Mouse (Mus musculus): Measurements from ENCODE around the gene Mtap. TPM values are rescaled to one million over a fixed set of nuclear protein-coding genes. Genes with fewer than 3 reads are reported as not detected.

Mtap gene
- polyA plus RNA-seq (2011; ENCODE audit: insufficient read depth, insufficient read length, low read depth, missing spikeins): 66.0 and 70.6 TPM in 2 replicates

DNA sequence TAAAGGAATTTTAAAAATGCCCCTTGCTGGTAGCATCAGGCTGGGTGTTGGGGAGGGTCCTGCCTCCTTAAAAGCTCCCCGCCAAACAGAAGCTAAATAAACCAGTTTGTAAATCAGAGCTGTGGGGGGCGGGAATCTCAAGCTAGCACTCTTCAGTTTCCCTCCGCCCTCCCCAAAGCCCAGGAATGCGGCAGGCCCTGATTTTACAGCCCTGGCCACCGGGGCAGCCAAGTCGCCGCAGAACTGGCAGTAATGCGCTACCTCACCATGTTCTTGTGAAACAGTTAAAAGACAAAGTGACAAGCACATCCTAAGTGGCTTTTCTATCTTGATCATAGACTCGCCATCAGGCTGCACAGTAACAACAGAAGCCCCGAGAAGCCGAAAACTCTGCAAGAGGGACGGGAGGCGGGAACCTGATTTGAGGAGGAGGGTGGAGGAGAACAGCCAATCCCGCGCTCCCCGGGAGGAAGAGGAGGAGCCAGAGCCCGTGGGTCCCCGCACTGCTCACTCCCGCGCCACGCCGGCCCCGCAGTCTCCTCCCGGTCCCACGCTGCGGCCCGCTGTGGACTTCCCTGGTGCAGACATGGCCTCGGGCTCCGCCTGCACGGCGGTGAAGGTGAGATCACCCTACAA lies at the start of gene Mtap:
TSS of gene Mtap (plus strand) at position 217 of the 636 bp plus-strand sequence.
- no peaks in the 10 kb centered on the region for H3K4me1 ChIP-seq (ENCODE audit: control insufficient read depth, insufficient read depth, low read length)
- no peak for TF ChIP-seq CTCF (IDR thresholded peaks at IDR 0.05; ENCODE audit: low read depth, low read length)
- TF ChIP-seq POLR2A (IDR thresholded peaks at IDR 0.05; ENCODE audit: insufficient read depth, low read length): peak; percentile 70
- no peaks in the 10 kb centered on the region for H3K27me3 ChIP-seq (ENCODE audit: control insufficient read depth, insufficient read depth, low read length, poor library complexity, severe bottlenecking)
- H3K36me3 ChIP-seq (ENCODE audit: control insufficient read depth, insufficient read depth, low read length, poor library complexity, severe bottlenecking): no peaks in the 10 kb centered on the region; the same call in 1 of the 2 replicates
- peak within 1 kb of the TSS; percentile 79 for H3K9ac ChIP-seq (ENCODE audit: low read depth, poor library complexity, severe bottlenecking)
- H3K9me3 ChIP-seq (replicated peaks; ENCODE audit: control insufficient read depth, insufficient read depth, low read length, poor library complexity, severe bottlenecking): no peaks in the 10 kb centered on the region
- peak within 1 kb of the TSS; percentile 92 for H3K4me3 ChIP-seq (ENCODE audit: low read depth, low read length)
- H3K27ac ChIP-seq (ENCODE audit: insufficient read depth, low read length): peak within 1 kb of the TSS; percentile 55

DNA sequence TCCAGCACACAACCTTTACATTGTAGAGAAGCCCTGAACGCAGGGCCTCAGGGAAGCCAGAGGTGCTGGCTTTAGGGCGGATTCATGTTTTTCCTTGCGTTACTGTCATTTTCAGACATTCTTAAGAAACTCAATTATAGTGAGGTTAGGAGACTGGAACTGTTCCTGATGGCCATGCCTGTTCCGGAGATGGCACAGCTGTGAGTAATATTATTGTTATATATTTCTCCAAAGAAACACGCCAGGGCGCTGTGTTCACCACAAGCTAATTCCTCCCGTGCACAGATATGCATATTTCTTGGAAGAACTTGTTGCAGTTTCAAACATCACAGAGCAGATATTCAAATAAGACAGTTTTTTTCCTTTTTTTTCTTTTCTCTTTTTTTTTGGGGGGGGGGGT lies 47.8 kb upstream of the Mtap start:
- H3K9ac ChIP-seq (ENCODE audit: low read depth, poor library complexity, severe bottlenecking): no peak overlapping the region
- H3K4me3 ChIP-seq (ENCODE audit: low read depth, low read length): no peak overlapping the region
- H3K9me3 ChIP-seq (replicated peaks; ENCODE audit: control insufficient read depth, insufficient read depth, low read length, poor library complexity, severe bottlenecking): no peaks in the 10 kb centered on the region
- no peaks in the 10 kb centered on the region for H3K4me1 ChIP-seq (ENCODE audit: control insufficient read depth, insufficient read depth, low read length)
- TF ChIP-seq CTCF (IDR thresholded peaks at IDR 0.05; ENCODE audit: low read depth, low read length) (no peak), POLR2A (IDR thresholded peaks at IDR 0.05; ENCODE audit: insufficient read depth, low read length) (no peak), EP300 (IDR thresholded peaks at IDR 0.05; ENCODE audit: insufficient read depth, low read depth, low read length) (no peak)
- no peaks in the 10 kb centered on the region; the same call in 1 of the 2 replicates for H3K27me3 ChIP-seq (ENCODE audit: control insufficient read depth, insufficient read depth, low read length, poor library complexity, severe bottlenecking)
- H3K27ac ChIP-seq (ENCODE audit: insufficient read depth, low read length): no peak overlapping the region
- H3K36me3 ChIP-seq (ENCODE audit: control insufficient read depth, insufficient read depth, low read length, poor library complexity, severe bottlenecking): no peaks in the 10 kb centered on the region

DNA sequence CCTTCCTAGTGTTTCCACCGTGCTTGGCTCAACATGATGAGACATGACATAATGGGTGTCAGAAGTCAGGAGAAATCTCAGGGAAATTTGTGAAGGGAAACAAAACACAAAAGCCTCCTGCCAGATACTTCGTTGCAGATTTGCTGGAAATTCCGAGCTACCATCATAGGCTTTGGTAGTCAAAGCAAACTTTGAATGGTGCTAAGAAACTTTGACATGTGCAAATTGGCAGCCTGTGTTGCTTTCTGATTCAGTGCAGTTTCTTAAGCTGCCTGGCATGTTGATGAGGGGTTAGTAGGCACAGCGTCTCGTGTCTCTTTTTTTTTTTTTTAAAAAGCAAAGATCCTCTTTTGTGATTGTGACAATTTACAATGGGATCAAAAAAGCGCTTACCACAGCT lies 46.7 kb upstream of the Mtap start:
- no peak overlapping the region for H3K4me3 ChIP-seq (ENCODE audit: low read depth, low read length)
- no peak overlapping the region for H3K27ac ChIP-seq (ENCODE audit: insufficient read depth, low read length)
- no peaks in the 10 kb centered on the region for H3K9me3 ChIP-seq (replicated peaks; ENCODE audit: control insufficient read depth, insufficient read depth, low read length, poor library complexity, severe bottlenecking)
- H3K36me3 ChIP-seq (ENCODE audit: control insufficient read depth, insufficient read depth, low read length, poor library complexity, severe bottlenecking): no peaks in the 10 kb centered on the region
- no peak overlapping the region for H3K9ac ChIP-seq (ENCODE audit: low read depth, poor library complexity, severe bottlenecking)
- TF ChIP-seq POLR2A (IDR thresholded peaks at IDR 0.05; ENCODE audit: insufficient read depth, low read length): no peak
- TF ChIP-seq EP300 (IDR thresholded peaks at IDR 0.05; ENCODE audit: insufficient read depth, low read depth, low read length): no peak
- TF ChIP-seq CTCF (IDR thresholded peaks at IDR 0.05; ENCODE audit: low read depth, low read length): no peak
- H3K27me3 ChIP-seq (ENCODE audit: control insufficient read depth, insufficient read depth, low read length, poor library complexity, severe bottlenecking): no peaks in the 10 kb centered on the region
- no peaks in the 10 kb centered on the region for H3K4me1 ChIP-seq (ENCODE audit: control insufficient read depth, insufficient read depth, low read length)

DNA sequence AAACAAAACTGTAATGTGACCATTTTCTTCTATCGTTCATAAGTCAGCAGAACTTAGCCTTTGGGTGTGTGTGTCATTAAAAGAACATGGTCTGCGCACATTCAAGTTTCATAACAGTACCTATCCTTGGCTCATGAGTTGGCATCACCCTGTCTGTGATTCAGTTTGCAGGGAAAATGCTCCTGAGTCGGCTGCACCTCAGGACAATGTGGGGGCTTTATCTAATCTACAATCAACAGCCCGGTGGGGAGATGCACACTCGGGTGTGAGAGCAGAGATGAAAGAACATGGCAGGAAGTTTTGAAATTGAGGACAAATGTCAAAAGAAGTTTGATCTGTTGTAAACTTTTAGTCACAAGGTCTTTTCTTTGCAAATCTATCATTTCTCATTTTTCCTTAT lies 44.8 kb upstream of the Mtap start:
- no peaks in the 10 kb centered on the region for H3K27me3 ChIP-seq (ENCODE audit: control insufficient read depth, insufficient read depth, low read length, poor library complexity, severe bottlenecking)
- H3K4me1 ChIP-seq (ENCODE audit: control insufficient read depth, insufficient read depth, low read length): no peaks in the 10 kb centered on the region
- no peak overlapping the region for H3K9ac ChIP-seq (ENCODE audit: low read depth, poor library complexity, severe bottlenecking)
- no peaks in the 10 kb centered on the region for H3K36me3 ChIP-seq (ENCODE audit: control insufficient read depth, insufficient read depth, low read length, poor library complexity, severe bottlenecking)
- TF ChIP-seq CTCF (IDR thresholded peaks at IDR 0.05; ENCODE audit: low read depth, low read length) (no peak), POLR2A (IDR thresholded peaks at IDR 0.05; ENCODE audit: insufficient read depth, low read length) (no peak), EP300 (IDR thresholded peaks at IDR 0.05; ENCODE audit: insufficient read depth, low read depth, low read length) (no peak)
- H3K27ac ChIP-seq (ENCODE audit: insufficient read depth, low read length): no peak overlapping the region
- H3K4me3 ChIP-seq (ENCODE audit: low read depth, low read length): no peak overlapping the region
- no peaks in the 10 kb centered on the region for H3K9me3 ChIP-seq (replicated peaks; ENCODE audit: control insufficient read depth, insufficient read depth, low read length, poor library complexity, severe bottlenecking)

DNA sequence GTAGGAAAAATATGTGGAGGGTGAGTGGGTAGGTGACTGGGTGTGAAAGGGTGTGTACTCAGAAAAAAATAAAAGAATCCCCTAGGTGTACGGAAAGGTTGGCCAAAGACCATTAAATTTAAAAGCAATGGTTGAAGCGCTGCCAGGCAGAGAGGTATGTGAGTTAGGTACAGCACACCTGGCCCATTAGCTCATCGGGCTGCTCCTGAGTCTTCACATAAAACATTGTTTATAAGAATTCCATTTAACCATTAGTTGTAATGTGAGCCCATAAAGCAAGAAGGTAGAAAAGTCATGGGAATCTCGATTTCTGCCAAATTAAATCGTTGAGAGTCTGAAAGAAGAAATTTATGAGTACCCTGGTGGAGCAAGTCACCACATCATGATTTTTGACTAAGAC lies 42.1 kb upstream of the Mtap start:
- Histone ChIP-seq H3K9ac (ENCODE audit: low read depth, poor library complexity, severe bottlenecking) (no peak overlapping the region), H3K9me3 (replicated peaks; ENCODE audit: control insufficient read depth, insufficient read depth, low read length, poor library complexity, severe bottlenecking) (no peaks in the 10 kb centered on the region), H3K36me3 (ENCODE audit: control insufficient read depth, insufficient read depth, low read length, poor library complexity, severe bottlenecking) (no peaks in the 10 kb centered on the region), H3K4me3 (ENCODE audit: low read depth, low read length) (no peak overlapping the region), H3K4me1 (ENCODE audit: control insufficient read depth, insufficient read depth, low read length) (no peaks in the 10 kb centered on the region), H3K27me3 (ENCODE audit: control insufficient read depth, insufficient read depth, low read length, poor library complexity, severe bottlenecking) (no peaks in the 10 kb centered on the region), H3K27ac (ENCODE audit: insufficient read depth, low read length) (no peak overlapping the region)
- no peak for TF ChIP-seq EP300 (IDR thresholded peaks at IDR 0.05; ENCODE audit: insufficient read depth, low read depth, low read length)
- TF ChIP-seq CTCF (IDR thresholded peaks at IDR 0.05; ENCODE audit: low read depth, low read length): no peak
- no peak for TF ChIP-seq POLR2A (IDR thresholded peaks at IDR 0.05; ENCODE audit: insufficient read depth, low read length)

DNA sequence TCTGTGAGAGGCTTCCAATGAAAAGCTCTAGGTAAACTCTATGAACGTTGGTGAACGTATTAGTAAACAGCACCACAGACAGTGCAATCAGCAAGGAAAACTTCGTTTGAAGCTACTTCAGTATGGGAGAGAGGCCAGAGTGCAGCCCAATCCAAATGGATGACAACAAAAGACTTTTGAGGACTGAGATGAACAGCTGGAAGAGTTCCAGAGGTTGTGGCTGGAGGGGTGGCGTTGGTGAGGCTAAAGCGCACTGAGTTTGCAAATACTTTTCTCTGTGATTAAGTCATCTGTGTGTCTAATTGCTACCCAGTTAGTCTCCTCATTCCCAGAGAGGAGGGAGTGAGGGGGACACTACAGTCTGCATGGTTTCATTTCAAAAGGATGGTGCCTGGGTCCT lies 38.7 kb upstream of the Mtap start:
- Histone ChIP-seq H3K4me3 (ENCODE audit: low read depth, low read length) (no peak overlapping the region), H3K4me1 (ENCODE audit: control insufficient read depth, insufficient read depth, low read length) (no peaks in the 10 kb centered on the region), H3K27me3 (ENCODE audit: control insufficient read depth, insufficient read depth, low read length, poor library complexity, severe bottlenecking) (no peaks in the 10 kb centered on the region), H3K27ac (ENCODE audit: insufficient read depth, low read length) (no peak overlapping the region), H3K36me3 (ENCODE audit: control insufficient read depth, insufficient read depth, low read length, poor library complexity, severe bottlenecking) (no peaks in the 10 kb centered on the region), H3K9me3 (replicated peaks; ENCODE audit: control insufficient read depth, insufficient read depth, low read length, poor library complexity, severe bottlenecking) (no peaks in the 10 kb centered on the region), H3K9ac (ENCODE audit: low read depth, poor library complexity, severe bottlenecking) (no peak overlapping the region)
- TF ChIP-seq CTCF (IDR thresholded peaks at IDR 0.05; ENCODE audit: low read depth, low read length) (no peak), POLR2A (IDR thresholded peaks at IDR 0.05; ENCODE audit: insufficient read depth, low read length) (no peak), EP300 (IDR thresholded peaks at IDR 0.05; ENCODE audit: insufficient read depth, low read depth, low read length) (no peak)
